Mouse (Mus musculus): ENCODE data around the gene Eif2a.
"Not testable (repeated sequence)": the region's sequence is repeated elsewhere in the genome, so short reads cannot be mapped to it uniquely, and the experiment has no call there.

Eif2a gene

GRCm38 (mm10) chr3:58523386-58523785 is 2.2 kb upstream of the Eif2a start:
- no peak for DNase-seq

DNA sequence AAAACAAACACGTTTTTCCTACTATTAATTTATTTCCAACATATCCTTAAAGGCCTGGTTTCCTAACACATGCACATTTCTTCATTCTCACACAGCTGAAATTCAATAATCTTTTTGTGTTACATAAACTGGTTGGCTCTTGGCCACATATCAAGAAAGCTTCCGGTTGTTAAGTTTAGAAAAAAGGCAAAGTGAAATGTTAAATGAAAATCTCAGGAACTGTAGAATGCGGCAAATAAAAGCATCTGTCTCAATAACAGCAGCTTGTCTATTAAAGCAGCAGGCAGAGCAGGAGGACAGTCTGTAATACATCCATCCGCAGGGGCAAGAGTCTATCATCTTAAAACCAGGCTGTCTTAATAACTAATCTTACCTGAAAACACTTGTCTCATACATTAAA is 1.4 kb upstream of the Eif2a start:
- no peak for DNase-seq

DNA sequence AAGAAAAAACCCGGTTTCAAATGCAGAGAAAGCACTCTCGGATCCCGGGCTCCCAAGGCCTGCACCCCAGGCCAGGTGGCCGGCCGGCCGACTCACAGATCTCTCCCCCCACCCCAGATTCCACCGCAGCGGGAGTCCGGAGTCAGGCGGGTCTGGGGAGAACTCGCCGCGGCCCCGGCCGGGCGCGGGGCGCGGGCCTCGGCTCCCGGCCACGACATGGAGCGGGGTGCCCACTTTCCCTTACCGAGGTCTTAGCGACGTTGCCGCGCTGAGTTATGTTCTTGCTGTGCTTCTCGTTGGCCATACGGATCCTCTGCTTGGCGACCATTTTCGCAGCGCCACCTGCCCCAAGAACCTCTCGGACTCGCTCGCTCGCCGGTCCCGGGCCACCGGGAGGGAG is 455 bp upstream of the Eif2a start:
- DNase-seq, result no peak

DNA sequence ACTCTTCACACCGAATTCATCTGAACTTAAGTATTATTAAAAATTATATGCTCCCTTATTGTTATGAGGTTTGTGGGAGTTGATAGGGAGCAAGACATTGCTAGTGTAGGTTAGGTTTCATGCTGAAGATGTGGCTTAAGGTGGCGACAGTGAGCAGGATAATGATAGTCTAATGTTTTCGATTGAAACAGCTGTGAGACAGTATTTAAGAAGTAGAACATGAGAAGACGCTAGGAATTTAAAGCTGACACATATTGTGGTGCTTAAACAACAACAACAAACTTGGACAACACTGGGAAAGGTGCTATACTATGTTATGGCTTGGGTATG is 752 bp downstream of the Eif2a start:
- no peak for DNase-seq

DNA sequence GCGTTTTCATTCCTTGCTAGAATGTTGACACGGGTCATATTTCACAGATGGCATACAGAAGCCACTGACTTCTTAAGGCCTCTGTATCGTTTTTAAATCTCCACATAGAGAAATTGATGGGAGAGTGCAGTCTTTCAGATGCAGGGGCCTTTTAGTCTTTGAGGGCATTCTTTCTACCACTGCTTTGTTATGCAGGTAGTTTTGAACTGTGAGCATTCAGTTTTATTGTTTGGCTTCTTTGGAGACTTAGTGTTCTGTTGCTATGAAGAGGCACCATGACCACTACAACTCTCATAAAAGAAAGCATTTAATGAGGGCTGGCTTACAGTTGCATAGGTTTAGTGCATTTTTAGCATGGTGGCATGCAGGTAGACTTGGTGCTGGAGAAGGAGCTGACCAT is 11.0 kb downstream of the Eif2a start:
- no peak for DNase-seq

GRCm38 (mm10) chr3:58552001-58552811 is 26.6 kb downstream of the Eif2a start:
- DNase-seq, result no peak

GRCm38 (mm10) chr3:58556649-58557048 is 31.0 kb downstream of the Eif2a start:
- no peak for DNase-seq

DNA sequence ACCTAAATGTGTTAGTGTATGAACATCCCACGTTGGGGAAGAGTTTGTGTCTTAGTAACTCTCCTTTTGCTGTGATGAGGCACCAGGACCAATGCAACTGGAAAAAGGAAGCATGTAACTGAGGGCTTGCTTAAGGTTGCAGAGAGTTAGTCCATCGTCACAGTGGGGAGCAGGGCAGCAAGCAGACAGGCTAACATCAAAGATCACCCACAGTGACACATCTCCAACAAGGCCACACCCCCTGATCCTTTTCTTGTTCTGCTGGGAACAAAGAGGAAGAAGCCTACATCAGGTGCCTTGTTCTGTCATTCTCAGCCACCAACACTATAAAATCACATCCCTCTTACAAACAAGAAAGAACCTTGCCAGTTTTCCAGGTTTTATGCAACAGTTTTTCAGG is 34.3 kb downstream of the Eif2a start:
- DNase-seq, result no peak

DNA sequence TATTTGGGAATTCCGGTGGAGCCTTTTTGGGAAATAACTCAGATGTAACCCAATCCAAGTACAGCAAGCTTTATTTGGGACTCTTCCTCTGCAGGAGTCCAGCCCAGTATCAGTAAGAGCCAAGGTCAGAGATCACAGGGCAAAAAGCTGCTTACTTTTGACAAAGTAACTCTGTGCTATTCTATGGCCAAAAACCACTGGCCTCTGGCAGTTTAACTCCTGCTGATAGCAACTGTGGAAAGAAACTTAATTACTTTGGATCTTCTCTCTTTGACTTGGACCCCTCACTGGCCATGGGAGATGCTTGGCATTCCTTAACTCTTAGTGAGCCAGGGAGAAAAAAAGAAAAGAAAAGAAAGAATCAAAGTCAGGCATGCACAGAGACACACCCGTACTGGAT is 35.8 kb downstream of the Eif2a start:
- DNase-seq, result no peak

- no peak for DNase-seq
Measured at GRCm38 (mm10) chr3:58570821-58571220, 45.2 kb downstream of the Eif2a start.

GRCm38 (mm10) chr3:58576137-58577066 is 50.8 kb downstream of the Eif2a start, which contains the start of gene Selenot:
TSS of gene Selenot (plus strand) at chr3:58576636.
- peak; percentile 95 for DNase-seq

DNA sequence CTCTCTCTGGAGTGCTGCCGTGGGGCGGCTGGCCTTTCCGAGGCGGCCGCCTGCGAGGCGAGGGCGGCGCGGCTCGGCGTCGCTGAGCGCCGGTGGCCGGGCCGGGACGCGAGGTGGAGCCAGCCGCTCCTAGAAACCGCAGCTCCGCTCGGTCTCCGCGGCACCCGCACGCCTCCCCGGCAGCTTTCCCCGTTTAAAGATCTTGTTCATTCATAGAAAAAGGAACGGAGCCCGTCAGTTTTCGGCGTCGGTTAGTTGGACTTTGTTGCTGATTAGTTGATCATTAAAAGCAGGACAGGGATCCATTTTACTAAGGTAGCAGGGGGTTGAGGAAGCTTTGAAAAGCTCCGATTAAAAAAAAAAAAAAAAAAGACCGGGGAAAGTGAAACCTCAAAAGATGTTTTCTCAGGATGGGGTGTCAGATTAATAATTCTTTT is 51.5 kb downstream of the Eif2a start:
- DNase-seq, result peak; percentile 51

DNA sequence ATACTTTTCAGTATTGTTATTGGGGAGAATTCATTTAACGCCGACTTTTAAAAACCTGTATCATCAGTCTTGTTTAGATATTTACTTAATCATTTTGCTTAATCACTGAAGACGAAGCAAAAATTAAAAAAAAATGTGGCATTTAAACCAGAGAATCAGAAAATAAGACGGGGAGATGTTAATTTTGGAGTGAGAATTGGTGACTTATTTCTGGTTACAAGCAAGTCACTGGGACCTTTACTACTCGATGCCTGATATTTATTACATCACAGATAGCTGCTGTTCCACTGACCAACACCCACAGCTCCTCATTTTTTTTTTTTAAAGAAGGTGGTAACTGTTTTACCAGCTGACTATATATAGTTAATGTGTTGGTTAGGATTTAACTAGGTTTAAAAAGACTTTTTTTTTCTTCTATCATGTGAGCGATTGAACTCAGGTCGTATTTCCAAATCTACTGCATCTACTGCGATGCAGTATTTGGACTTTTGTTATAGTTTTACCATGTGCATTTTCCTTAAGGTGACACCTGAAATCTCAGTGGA is 52.0 kb downstream of the Eif2a start:
- no peak for DNase-seq

DNA sequence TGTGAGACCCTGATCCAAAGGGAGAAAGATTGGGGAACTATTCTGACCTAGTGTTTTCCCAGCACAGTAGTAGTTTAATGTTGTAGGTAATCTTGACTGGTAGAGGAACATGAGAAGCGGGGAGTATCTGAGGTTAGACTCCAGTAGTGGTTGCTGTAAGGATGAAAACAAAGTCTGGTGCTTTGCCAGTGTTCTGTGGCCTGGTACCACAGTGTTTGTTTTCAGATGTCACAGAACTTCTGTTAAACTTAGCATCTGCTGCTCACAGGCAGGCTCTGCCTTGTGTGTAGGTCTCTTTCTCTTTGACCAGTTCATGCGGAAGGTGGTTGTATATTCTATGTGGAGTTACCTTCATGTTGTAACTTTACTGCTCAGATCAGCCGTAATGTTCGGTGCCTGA is 55.9 kb downstream of the Eif2a start:
- no peak for DNase-seq

GRCm38 (mm10) chr3:58582297-58582696 is 56.7 kb downstream of the Eif2a start:
- no peak for DNase-seq

GRCm38 (mm10) chr3:58582788-58583426 is 57.3 kb downstream of the Eif2a start:
- DNase-seq, result peak; percentile 39

GRCm38 (mm10) chr3:58590544-58590943 is 64.9 kb downstream of the Eif2a start:
- not testable (repeated sequence) for DNase-seq

GRCm38 (mm10) chr3:58592666-58593065 is 67.0 kb downstream of the Eif2a start:
- not testable (repeated sequence) for DNase-seq

DNA sequence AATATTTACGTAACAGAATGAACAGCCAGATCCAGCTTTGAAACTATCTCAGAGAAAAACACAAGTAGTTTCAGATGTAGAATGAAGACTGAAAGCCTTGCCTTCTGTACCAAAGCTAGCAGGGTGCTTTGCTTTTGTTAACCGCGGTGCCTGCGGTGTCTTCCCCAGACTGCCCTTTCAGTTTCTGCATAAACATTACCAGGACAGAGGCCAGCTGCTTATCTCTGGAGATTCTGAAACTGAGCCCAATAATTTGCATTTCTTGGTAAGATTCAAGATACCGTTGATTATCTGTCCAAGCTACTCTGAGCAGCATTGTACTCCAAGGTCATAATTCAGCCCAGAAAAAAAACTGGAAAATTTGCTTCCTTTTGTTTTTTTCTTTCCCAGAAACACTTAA is 68.0 kb downstream of the Eif2a start:
- DNase-seq, result no peak

Measured in kidney, adult 11 months (tissue).